Mouse (Mus musculus) mesoderm, embryonic 11.5 days (tissue): Measurements from ENCODE around the gene Il16.
"Not testable (repeated sequence)": the region's sequence is repeated elsewhere in the genome, so short reads cannot be mapped to it uniquely, and the experiment has no call there.

ENCODE experiments used
- DNase-seq: peaks from one replicate; pipeline ENCODE4 v3.0.0-alpha.2; 2012; ENCODE audit warnings: low read depth, low spot score

Il16 gene

DNA sequence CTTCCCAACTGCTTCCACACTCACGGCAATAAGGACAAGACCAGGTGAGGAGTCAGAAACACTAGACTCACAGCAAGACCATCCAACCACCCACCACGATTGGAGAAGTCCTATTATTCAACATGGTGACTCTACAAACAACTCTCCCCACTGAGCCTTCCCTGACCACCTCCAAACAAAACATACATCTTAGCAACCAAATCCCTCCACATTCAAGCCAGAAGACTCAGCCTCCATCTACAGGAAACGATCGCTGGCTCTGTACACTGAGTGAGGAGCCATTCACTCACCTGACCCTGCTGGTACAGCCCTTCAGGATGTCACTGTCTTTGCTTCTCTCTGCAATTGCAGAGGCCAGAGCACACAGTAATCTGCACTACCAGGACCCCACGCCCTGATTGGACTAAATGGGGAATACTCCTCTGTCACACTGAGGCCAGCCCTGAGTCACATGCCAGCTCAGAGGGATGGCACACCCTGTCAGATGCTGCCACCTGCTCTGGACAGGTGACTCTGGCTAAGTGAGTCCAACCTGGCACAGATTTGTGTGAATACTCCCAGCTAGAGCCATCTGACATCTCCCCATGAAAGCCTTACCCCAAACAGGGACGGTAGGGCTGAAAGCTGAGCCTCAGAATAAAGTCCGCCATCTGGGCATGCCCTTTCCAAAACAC is 10.3 kb downstream of the Il16 start:
- no peak for DNase-seq

GRCm38 (mm10) chr7:83734671-83735082 is 10.8 kb downstream of the Il16 start:
- DNase-seq = no peak

DNA sequence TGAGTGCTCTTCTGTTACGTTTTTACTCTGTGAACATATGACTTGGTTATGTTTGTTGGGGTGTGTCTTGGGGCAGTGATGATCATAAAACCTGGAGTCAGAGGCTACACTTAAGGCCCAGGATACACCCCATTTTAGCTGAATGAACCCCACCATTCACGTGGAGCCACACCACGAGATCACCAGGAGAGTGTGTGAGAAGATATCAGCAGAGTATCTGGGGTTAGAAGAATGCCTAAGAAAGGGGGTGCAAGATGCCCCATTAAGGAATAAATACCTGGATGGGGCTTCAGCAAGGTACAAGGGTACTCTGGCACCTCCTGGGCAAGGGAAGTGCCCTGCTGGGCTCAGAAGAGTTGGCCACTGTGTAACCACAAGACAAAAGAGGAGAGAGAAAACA is 11.3 kb downstream of the Il16 start:
- DNase-seq = no peak

GRCm38 (mm10) chr7:83732781-83733180 is 12.7 kb downstream of the Il16 start:
- no peak for DNase-seq

DNA sequence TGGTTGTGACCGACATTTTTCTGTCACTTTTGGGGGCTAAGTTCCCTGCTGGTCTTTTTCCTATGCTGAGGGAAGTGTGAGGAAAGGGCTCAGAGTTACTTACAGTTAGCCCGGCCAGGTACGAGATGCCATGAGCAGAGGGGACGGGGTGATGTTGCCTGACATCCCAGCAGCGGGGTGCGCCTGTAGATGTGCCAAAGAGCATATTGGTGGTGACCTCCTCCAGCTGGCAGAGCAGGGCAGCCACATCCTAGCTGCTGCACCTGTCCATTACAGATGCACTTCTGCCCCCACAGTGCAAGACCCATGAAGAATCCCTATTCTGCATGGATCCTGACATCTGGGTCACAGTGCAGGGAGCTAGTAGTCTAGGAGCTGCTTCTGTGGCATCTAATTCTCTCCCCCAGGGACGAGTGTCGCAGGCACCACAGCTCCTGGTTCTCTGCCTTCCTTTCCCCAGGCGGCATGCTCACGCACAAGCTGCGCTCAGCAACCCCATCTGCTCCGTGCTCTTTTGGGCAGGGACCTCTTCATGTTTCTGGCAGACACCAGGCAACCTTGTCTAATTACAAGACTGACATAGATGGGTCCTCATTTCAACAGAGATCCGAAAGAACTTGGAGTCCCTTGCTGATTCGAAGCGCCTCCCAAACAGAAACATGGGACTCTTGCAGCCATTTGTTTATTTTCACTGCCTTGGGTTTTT is 13.4 kb downstream of the Il16 start:
- DNase-seq = no peak

- no peak for DNase-seq
These were observed 14.2 kb downstream of the Il16 start for GRCm38 (mm10) chr7:83731297-83731696.

DNA sequence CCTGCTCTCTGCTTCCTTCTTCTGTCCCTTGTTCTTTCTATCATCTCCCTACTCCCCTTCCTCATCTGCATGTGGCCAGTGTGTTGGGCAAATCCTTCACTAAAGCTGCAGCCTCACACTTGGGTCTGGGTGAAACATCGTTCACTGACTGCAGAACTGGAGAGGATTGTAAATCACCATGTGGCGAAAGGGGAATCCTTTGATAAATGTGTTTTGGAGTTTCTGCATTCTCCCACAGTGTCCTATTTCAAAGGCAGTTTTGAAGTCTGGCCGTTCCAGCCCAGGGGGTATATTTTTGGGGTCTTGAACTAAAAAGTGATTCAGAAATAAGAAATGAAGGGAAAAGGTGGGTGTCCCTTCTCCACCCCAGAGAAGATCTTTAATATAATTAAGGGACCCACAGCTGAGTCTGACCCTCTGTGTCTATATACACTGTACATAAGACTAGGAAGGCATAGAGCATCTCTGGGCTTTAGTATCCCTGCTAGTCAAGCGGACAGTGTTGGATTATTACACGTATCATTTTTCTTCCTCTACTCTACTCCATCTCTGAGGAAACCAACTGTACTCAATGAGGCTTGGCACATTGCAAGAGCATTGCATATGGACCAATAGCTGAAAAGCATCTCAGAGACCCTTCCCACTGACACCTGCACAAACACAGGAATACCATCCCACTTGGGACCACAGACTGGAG is 18.4 kb downstream of the Il16 start:
- DNase-seq = peak; percentile 63

GRCm38 (mm10) chr7:83725801-83726200 is 19.7 kb downstream of the Il16 start:
- no peak for DNase-seq

DNA sequence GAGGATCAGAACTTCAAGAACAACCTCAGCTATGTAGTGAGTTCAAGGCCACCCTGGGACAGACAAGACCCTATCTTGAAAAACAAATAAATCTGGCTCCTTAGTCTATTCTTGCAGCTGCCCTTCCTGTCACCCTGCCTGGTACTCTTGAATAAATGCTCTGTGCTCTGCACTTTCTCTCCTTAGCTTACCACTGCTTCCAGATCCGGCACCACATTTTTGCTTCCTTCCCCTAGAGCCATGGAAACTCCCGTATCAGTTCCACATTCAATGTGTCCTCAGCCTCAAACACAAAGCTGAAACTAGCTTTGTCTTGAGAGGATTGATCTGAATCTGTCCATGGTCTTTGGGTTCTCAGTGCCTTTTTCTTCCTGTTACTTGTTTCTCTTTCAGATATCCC is 21.0 kb downstream of the Il16 start:
- no peak for DNase-seq

DNA sequence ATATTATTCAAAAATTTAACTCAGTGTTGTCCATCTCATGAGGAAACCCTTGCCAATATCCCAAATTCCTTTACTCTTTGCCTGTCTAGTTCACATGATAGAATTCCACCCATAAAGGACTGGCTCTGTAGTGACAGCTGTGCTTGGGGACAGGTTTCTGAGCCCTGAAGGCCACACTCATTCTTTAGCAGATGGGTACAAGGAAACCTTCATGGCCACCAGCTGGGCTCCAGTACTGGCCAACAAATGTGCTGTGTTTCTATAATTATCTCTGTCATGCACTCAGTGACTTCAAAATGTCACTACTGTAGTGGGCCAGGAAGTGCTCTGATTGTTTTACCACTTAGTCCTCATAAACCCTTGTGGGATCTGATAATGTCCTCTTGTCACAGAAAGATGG is 21.6 kb downstream of the Il16 start:
- no peak for DNase-seq

- no peak for DNase-seq
These were observed 22.3 kb downstream of the Il16 start for GRCm38 (mm10) chr7:83723221-83723620.

GRCm38 (mm10) chr7:83722485-83722884 is 23.0 kb downstream of the Il16 start:
- no peak for DNase-seq

- no peak for DNase-seq
These were observed 25.3 kb downstream of the Il16 start for GRCm38 (mm10) chr7:83720231-83720630.

DNA sequence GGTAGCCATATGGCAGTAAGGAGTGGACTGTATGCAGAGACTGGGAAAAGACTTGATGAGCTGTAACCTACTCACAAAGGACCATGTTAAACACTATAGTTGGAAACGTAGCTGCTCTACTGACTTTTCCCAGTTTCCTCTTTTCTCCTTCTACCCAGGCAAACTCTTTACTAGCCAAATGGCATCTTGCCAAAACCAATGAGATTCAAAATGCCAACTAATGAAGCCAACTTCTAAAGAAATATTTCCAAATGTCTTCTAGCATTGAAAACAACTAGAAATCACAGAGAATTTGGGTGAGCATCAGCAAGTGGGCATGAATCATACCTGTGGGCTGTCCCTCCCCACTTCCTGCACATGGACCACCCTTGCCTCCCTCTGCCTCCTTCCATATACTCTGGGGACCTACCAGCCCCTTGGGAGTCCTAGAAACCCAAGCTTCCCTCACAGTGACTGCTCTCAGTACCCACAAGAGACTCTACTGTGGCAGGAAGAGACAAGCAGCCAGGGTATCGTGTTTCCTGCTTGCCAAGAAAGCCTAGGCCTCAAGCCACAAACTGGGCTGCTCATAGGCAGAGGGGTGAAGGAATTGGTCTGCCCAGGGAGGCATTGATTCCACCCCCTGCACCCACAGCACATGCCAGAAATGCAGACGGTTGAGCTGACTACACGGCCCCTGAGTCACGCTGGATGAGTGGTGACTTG is 28.4 kb downstream of the Il16 start:
- no peak for DNase-seq

- no peak for DNase-seq
These were observed 31.9 kb downstream of the Il16 start for GRCm38 (mm10) chr7:83713639-83714038.

DNA sequence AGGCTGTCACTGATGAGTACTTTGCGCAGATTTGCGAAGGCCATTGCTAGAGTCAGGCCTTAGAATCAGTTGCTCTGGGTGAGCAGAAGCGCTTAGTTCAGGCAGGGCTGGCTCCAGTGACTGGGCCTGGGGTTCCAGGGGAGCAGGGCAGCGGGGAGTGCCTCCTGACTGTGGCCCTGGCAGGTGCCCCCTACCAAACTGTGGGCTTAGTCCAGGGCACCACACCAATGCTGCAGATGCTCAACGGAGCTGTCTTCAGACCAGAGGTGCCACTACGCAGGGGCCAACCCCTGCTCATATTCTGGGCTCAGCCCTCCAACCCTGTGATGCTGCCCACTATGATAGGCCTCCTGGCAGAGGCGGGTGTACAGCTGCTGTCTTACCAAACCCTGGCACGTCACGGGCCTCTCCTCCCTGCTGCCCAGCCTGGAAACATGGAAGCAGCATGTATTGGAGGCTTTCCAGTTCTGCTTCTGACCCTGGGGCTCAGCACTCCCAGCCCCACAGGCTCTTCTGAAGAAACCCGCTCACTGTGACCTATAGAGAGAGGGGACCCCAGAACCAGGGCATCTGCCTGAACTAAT is 33.8 kb downstream of the Il16 start:
- DNase-seq = not testable (repeated sequence)

DNA sequence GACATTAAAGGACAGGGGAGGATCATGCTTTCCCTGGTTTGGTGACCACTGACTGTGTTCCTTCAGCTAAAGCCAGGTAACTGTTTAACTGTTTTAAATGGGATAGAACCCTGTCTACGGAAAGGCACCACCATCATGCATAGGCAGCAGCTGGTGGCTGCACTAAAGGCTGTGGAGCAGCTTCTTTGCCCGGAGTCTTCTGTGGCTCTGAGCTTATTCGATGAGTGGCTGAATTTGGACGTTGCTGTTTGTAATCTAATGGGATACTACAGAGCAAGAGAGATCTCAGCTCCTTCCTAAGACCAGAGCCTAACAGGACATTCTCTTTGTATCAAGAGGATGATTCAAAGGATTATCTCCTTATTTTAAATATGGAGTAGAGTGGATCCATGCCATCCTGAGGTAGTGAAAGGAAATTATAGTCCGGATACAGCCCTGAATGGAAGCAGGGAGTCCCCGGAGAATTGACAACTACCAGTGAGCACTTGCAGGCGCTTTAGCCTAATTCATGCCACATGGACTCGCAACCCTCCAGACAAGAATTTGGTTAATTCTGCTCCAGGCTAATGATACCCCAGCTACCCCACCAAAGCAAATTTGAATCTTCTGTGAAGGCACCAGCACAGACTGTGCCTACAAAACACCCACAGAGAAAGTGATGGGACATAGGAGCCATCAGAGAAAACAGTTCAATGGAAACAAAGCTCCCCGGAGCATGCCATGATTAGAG is 42.3 kb downstream of the Il16 start:
- DNase-seq = no peak

- no peak for DNase-seq
These were observed 46.3 kb downstream of the Il16 start for GRCm38 (mm10) chr7:83699066-83699745.

DNA sequence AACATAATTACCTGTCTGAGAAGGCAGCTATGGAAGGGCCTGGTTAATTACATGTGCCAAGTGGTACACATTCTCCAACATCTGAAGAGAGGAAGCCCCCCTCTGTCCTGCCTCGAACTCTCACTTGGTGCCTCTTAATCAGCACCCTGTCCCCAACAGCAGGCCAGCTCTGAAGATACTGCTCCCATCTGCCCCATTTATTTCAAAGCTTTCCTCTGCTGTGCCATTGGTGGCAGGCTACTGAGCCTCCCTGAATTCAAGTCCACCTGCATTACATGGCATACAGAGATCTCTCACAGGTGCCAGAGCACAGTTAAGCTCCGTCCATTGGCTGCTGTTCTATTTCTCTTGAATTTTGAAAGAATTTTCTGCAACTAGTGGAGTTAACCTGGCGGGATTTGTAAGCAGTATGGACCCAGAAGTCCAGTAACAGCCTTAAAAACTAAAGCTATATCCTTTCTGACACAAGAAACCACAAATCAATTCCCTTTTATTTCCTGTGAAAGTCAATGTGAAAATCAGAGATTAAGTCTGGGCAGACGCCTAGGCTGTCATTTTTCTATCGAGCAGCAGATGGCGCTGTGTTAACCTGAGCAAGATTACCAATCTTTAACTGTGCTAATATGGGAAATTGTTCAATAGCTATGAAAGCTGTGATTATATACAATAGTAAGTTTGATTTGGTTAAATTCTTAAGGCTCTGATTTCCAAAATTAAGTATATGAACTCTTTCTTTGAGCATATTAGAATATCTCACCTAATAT is 49.9 kb downstream of the Il16 start:
- DNase-seq = peak; percentile 43
